Mouse (Mus musculus) heart, postnatal 25 days (tissue): ENCODE measurements around the gene Tas2r106. TPM values are rescaled to one million over a fixed set of nuclear protein-coding genes. Genes with fewer than 3 reads are reported as not detected.

Source experiments
- DNase-seq: peaks from one replicate; pipeline ENCODE4 v3.0.0; 2022; ENCODE audit warnings: low spot score
- intact Hi-C: fragments of 180-260 bp; cut with DNase I; formaldehyde crosslinking; loops from one replicate; pipeline ENCODE4 v1.15.1; 2025
- total RNA-seq, 2 experiments: library from RNA; stranded (reverse); gene quantifications; 2 replicates each; pipeline ENCODE4 v1.2.3; 2021

The Tas2r106 gene
- not detected for total RNA-seq

GRCm38 (mm10) chr6:131678786-131679185 is at the start of gene Tas2r106:
Gene Tas2r106, minus strand, starts transcription at chr6:131678886.
- intact Hi-C loops: no loop called here
- no peak for DNase-seq

GRCm38 (mm10) chr6:131712803-131713202 is 34.1 kb upstream of the Tas2r106 start:
- DNase-seq: no peak
- intact Hi-C loops: no loop called here

- intact Hi-C loops: no loop called here
- DNase-seq: no peak
Observed at GRCm38 (mm10) chr6:131689963-131690362, 11.3 kb upstream of the Tas2r106 start, which contains the start of gene Tas2r114. Gene Tas2r114, minus strand, starts transcription at chr6:131690063.

GRCm38 (mm10) chr6:131687395-131687794 is 8.7 kb upstream of the Tas2r106 start, which contains the start of gene Tas2r105:
Gene Tas2r105, minus strand, starts transcription at chr6:131687495.
- intact Hi-C loops: no loop called here
- no peak for DNase-seq

GRCm38 (mm10) chr6:131685644-131686043 is 7.0 kb upstream of the Tas2r106 start, which contains the start of gene Tas2r104:
Gene Tas2r104, minus strand, starts transcription at chr6:131685744.
- no peak for DNase-seq
- intact Hi-C loops: no loop called here

GRCm38 (mm10) chr6:131660049-131660448 is 18.6 kb downstream of the Tas2r106 start, which contains the start of gene Tas2r107:
Gene Tas2r107, minus strand, starts transcription at chr6:131660149.
- DNase-seq: no peak
- intact Hi-C loops: no loop called here

- no peak for DNase-seq
- intact Hi-C loops: no loop called here
Observed at GRCm38 (mm10) chr6:131630812-131631211, 47.9 kb downstream of the Tas2r106 start, which contains the start of gene Tas2r130. Gene Tas2r130, minus strand, starts transcription at chr6:131630912.

Other genes with a start within 250 kb of the Tas2r106 start
- not detected for gene 5430401F13Rik, start 192.5 kb downstream of the Tas2r106 start, total RNA-seq
- not detected for gene Gm6619, start 192.5 kb downstream of the Tas2r106 start, total RNA-seq
- gene Tas2r130, start 48.0 kb downstream of the Tas2r106 start, total RNA-seq: not detected
- gene Tas2r107, start 18.7 kb downstream of the Tas2r106 start, total RNA-seq: not detected
- not detected for gene Tas2r104, start 6.9 kb upstream of the Tas2r106 start, total RNA-seq
- gene Tas2r105, start 8.6 kb upstream of the Tas2r106 start, total RNA-seq: not detected
- gene Tas2r114, start 11.2 kb upstream of the Tas2r106 start, total RNA-seq: not detected